Mouse (Mus musculus) CH12.LX (cell line): ENCODE measurements around the gene Otub2.

ENCODE experiments used
- CTCF ChIP-seq, 2 experiments: IDR thresholded peaks in 1 of 2; conservative IDR thresholded peaks in 1 of 2; 2 replicates each; pipeline ENCODE4 v1.5.1; 2011 to 2012; ENCODE audit warnings: low read depth in 2 of 2, low read length in 2 of 2, improper control_type of control experiment in 1 of 2, inconsistent platforms in 1 of 2, mild to moderate bottlenecking in 1 of 2, moderate library complexity in 1 of 2
- JUND ChIP-seq: conservative IDR thresholded peaks from 2 replicates; pipeline ENCODE4 v1.6.1; 2011; ENCODE audit warnings: low read depth, low read length, improper control_type of control experiment
- MAFK ChIP-seq: IDR thresholded peaks from 2 replicates; pipeline ENCODE4 v1.6.1; 2011; ENCODE audit warnings: low read length, improper control_type of control experiment; ENCODE audit not compliant: insufficient replicate concordance
- MAX ChIP-seq: IDR thresholded peaks from 2 replicates; pipeline ENCODE4 v1.6.1; 2011; ENCODE audit warnings: low read length, improper control_type of control experiment
- MEF2A ChIP-seq: IDR thresholded peaks from 2 replicates; pipeline ENCODE4 v1.6.1; 2014; ENCODE audit warnings: low read depth, mild to moderate bottlenecking, inconsistent platforms, low read length, improper control_type of control experiment, borderline replicate concordance
- NELFE ChIP-seq: IDR thresholded peaks from 2 replicates; pipeline ENCODE4 v1.6.1; 2011; ENCODE audit warnings: low read depth, low read length, improper control_type of control experiment
- POLR2A ChIP-seq: IDR thresholded peaks from 2 replicates; pipeline ENCODE4 v1.6.1; 2011; ENCODE audit warnings: low read depth, mild to moderate bottlenecking, improper control_type of control experiment, low read length
- POLR2AphosphoS2 ChIP-seq: IDR thresholded peaks from 2 replicates; pipeline ENCODE4 v1.6.1; 2011; ENCODE audit warnings: low read depth, low read length, improper control_type of control experiment
- TCF12 ChIP-seq: IDR thresholded peaks from 2 replicates; pipeline ENCODE4 v1.6.1; 2014; ENCODE audit warnings: low read depth, mild to moderate bottlenecking, inconsistent platforms, low read length, improper control_type of control experiment
- USF1 ChIP-seq: IDR thresholded peaks from 2 replicates; pipeline ENCODE4 v1.6.1; 2014; ENCODE audit warnings: low read depth, mild to moderate bottlenecking, inconsistent platforms, low read length, improper control_type of control experiment
- USF2 ChIP-seq: conservative IDR thresholded peaks from 2 replicates; pipeline ENCODE4 v1.6.1; 2011; ENCODE audit warnings: low read depth, low read length, improper control_type of control experiment
- ZC3H11A ChIP-seq: IDR thresholded peaks from 2 replicates; pipeline ENCODE4 v1.6.1; 2012; ENCODE audit warnings: low read depth, mild to moderate bottlenecking, inconsistent platforms, low read length, improper control_type of control experiment
- ZKSCAN1 ChIP-seq: IDR thresholded peaks from 2 replicates; pipeline ENCODE4 v1.6.1; 2012; ENCODE audit warnings: low read depth, inconsistent platforms, low read length, improper control_type of control experiment, borderline replicate concordance

DNA sequence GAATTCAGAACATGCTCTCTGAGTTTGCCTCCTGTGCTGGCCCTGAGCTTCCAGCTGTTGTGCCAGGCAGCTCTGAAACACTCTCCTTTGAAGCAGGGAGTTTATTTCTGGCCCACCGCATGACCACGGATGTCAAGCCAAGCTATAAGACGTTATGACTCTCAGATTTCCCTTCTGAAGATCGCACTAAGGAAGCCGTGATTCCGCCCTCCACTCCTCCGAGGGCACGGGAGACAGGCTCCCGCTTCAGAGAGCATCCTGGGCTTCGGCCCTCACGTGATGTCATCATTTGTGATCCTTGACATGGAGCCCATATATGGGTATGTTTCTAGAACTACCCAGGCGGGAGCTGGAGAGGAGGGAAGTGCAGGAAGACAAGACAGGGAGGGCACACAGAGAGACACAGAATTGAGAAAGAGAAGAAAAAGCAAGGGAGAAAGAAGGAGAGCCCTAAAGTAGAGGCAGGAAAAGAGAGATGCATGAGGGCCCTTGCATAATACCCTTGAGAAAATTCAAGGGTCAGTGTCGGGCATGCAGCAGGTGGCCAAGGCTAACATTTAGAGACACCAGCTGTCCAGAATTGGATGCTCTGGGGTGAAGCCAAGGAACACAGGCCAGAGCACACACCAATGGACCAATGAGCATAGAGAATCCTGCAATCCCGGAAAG is 32.6 kb upstream of the Otub2 start, which contains the start of gene Asb2:
- TF ChIP-seq ZKSCAN1, result no peak
- TF ChIP-seq JUND, result no peak
- no peak for TF ChIP-seq USF2
- TF ChIP-seq MAX, result no peak
- no peak for TF ChIP-seq NELFE
- TF ChIP-seq MAFK, result no peak
- no peak for TF ChIP-seq CTCF (conservative IDR thresholded peaks at IDR 0.05 in 1 of 2, IDR thresholded peaks at IDR 0.05 in 1 of 2; ENCODE audit: low read depth in 2 of 2, low read length in 2 of 2)
- TF ChIP-seq TCF12, result no peak
- no peak for TF ChIP-seq ZC3H11A
- TF ChIP-seq POLR2A, result no peak
- TF ChIP-seq MEF2A, result no peak
- no peak for TF ChIP-seq POLR2AphosphoS2
- no peak for TF ChIP-seq USF1
